Mouse (Mus musculus): ENCODE measurements around the gene Serp2. TPM values are rescaled to one million over a fixed set of nuclear protein-coding genes. Genes with fewer than 3 reads are reported as not detected.
A peak's percentile ranks its signal among the peaks of the same experiment; 100 is the strongest.

Gene Serp2
- polyA plus RNA-seq, 1 experiment from 2014 or later: 47.3 TPM

DNA sequence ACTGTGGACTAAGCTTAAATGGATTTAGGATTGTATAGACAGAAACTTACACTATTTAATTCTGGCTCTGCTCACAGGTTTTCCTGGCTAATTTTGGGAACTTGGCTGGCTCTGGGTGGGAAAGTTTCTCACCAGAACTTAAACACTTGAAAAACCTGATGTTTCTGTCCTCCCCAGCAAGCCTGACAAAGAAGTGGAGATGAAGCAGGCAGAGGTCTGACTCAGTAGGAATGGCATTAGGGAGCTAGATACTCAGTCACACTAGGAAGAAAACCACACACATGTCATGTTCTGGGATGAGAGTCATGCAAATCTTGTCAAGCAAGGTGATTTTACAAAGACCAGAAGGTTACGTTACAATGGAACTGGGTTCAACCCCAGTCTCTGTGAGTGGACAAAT, 21.6 kb downstream of the Serp2 start:
- Histone ChIP-seq H3K4me3 (ENCODE audit: low read depth, low read length) (no peak overlapping the region), H3K4me1 (ENCODE audit: control insufficient read depth, insufficient read depth, low read length) (peaks cover 4% of the 10 kb centered on the region), H3K4me2 (no peak overlapping the region), H3K27me3 (ENCODE audit: control insufficient read depth, insufficient read depth, low read length) (no peaks in the 10 kb centered on the region), H3K36me3 (ENCODE audit: control insufficient read depth, insufficient read depth, low read length) (no peaks in the 10 kb centered on the region), H3K9me3 (ENCODE audit: control insufficient read depth, low read length) (no peaks in the 10 kb centered on the region), H3K9ac (ENCODE audit: low read length) (no peak overlapping the region), H3K27ac (ENCODE audit: low read depth, low read length) (no peak overlapping the region)
- ATAC-seq (ENCODE audit: low FRiP score) (no peak), DNase-seq (ENCODE audit: low spot score, missing footprints) (no peak)
- WGBS: 98% methylated on average over 1 of the region's 1 CpGs

DNA sequence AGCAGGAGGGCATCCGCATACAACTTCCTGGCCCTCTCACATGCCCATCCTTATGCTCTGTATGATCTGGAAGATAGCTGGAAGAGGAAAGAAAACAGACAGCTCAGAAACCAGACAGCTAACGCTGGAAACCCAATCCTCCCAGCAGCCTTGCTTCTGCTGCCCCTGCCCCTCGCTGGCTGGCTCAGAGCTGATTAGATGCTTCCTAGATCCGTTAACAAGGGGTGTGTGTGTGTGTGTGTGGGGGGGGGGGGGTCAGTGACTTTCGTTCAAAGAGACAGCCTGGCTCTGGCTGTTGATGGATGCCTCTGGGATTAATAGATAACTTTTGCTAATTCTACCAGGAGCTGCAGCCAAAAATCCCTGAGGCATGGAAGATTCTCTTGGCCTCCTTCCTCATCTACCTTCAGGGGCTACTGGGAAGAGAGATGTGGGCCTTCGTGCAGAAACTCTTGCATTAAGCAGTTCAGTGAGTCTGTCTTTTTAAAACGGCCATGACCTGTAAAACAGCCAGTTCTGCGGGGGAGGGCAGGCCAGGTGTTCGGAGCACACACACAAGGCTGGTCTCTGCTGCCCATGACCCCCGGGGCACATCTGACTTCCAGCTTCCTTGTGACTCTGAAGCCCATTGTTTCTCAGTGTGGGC, 23.4 kb downstream of the Serp2 start:
- Histone ChIP-seq H3K27me3 (ENCODE audit: control insufficient read depth, insufficient read depth, low read length) (no peaks in the 10 kb centered on the region), H3K9ac (ENCODE audit: low read length) (peak overlapping the region; percentile 39), H3K4me3 (ENCODE audit: low read depth, low read length) (peak overlapping the region; percentile 8; the same call in 1 of the 2 replicates), H3K9me3 (ENCODE audit: control insufficient read depth, low read length) (no peaks in the 10 kb centered on the region), H3K4me2 (peak overlapping the region; percentile 41), H3K27ac (ENCODE audit: low read depth, low read length) (peak overlapping the region; percentile 41), H3K4me1 (ENCODE audit: control insufficient read depth, insufficient read depth, low read length) (peaks cover 4% of the 10 kb centered on the region), H3K36me3 (ENCODE audit: control insufficient read depth, insufficient read depth, low read length) (no peaks in the 10 kb centered on the region)
- no peak for DNase-seq (ENCODE audit: low spot score, missing footprints)
- peak; percentile 62 for ATAC-seq (ENCODE audit: low FRiP score)
- WGBS: 32% methylated on average over 10 of the region's 10 CpGs

DNA sequence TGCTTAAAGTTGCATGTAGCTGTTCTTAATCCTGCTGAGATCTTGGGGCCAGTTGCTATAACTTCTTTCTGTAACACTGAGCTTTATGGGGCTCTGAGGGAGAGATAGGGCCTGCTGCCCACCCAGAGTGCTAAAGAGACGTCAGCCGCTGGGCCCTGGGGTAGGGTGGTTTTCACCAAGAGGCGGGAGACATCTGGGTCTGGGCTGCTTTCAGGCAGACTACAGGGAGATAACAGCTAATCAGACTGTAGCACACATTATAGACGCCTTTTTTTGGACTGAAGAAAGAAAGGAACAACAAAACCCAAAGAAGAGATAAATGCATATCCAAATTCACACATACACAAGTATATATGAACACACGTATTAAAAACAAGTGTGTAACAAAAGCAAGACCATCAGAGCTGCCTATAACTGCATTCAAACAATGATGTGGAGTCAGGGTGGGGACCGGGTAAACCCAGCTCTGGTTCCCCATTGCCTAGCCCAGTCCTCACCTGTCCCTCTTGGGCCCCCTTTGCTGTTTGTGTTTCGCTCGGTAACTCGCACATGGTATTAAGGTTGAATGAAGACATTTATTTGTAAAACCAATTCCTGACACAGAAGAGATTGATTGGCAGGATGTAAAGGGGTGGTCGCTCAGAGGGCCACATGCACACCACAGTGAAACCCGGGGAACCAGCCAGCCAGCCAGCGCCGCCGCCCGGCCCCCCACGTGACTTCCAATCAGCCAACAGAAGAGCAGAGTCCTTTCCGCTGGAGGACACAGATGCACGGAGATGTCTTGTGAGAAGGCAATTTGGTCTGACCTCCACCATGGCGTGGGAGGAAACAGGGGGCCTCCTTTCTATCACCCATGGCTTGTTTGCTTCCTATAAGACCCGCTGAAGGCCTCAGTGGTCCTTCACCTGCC, 24.2 kb downstream of the Serp2 start:
- no peaks in the 10 kb centered on the region for H3K27me3 ChIP-seq (ENCODE audit: control insufficient read depth, insufficient read depth, low read length)
- H3K4me2 ChIP-seq: peak overlapping the region; percentile 41
- peaks cover 6% of the 10 kb centered on the region for H3K4me1 ChIP-seq (ENCODE audit: control insufficient read depth, insufficient read depth, low read length)
- H3K9me3 ChIP-seq (ENCODE audit: control insufficient read depth, low read length): no peaks in the 10 kb centered on the region
- H3K9ac ChIP-seq (ENCODE audit: low read length): peak overlapping the region; percentile 39
- 40% methylated on average over 20 of the region's 20 CpGs for WGBS
- ATAC-seq (ENCODE audit: low FRiP score) (peak; percentile 90), DNase-seq (ENCODE audit: low spot score, missing footprints) (peak; percentile 92)
- H3K36me3 ChIP-seq (ENCODE audit: control insufficient read depth, insufficient read depth, low read length): no peaks in the 10 kb centered on the region
- H3K27ac ChIP-seq (ENCODE audit: low read depth, low read length): peak overlapping the region; percentile 41
- H3K4me3 ChIP-seq (ENCODE audit: low read depth, low read length): peak overlapping the region; percentile 8; the same call in 1 of the 2 replicates

DNA sequence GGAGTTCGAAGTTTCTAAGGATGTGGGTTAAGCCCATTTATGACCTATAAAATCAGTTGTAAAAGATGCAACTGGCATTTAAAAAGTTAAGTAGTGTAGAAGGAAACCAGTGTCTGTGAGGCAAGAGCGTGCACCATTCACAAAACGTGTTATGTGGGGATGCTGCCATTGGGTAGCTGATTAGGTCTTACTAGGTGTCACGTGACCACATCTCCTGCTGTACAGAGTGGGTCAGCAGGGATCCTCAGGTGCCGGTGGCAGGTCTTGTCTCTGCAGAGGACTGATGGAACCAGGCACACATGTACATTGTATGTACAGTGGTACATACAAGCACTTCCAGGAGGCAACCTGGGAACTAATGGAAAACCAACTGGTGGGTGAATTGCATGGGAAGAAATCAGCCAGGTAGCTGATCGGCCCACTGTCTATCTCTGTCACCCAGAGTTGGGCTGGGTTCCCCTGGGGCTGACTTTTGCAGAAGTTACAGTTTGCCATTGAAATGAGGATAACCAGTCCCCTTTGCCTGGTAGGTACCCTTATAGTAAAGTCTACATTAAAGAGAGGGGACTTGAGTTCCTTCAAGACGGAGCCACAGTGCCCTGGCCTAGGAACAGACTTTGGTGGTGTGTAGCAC, 25.5 kb downstream of the Serp2 start:
- ATAC-seq (ENCODE audit: low FRiP score) (no peak), DNase-seq (ENCODE audit: low spot score, missing footprints) (no peak)
- Histone ChIP-seq H3K4me3 (ENCODE audit: low read depth, low read length) (no peak overlapping the region), H3K27ac (ENCODE audit: low read depth, low read length) (no peak overlapping the region), H3K9ac (ENCODE audit: low read length) (no peak overlapping the region), H3K27me3 (ENCODE audit: control insufficient read depth, insufficient read depth, low read length) (no peaks in the 10 kb centered on the region), H3K4me1 (ENCODE audit: control insufficient read depth, insufficient read depth, low read length) (peaks cover 6% of the 10 kb centered on the region), H3K4me2 (no peak overlapping the region), H3K9me3 (ENCODE audit: control insufficient read depth, low read length) (no peaks in the 10 kb centered on the region), H3K36me3 (ENCODE audit: control insufficient read depth, insufficient read depth, low read length) (no peaks in the 10 kb centered on the region)
- WGBS: 92% methylated on average over 7 of the region's 7 CpGs

DNA sequence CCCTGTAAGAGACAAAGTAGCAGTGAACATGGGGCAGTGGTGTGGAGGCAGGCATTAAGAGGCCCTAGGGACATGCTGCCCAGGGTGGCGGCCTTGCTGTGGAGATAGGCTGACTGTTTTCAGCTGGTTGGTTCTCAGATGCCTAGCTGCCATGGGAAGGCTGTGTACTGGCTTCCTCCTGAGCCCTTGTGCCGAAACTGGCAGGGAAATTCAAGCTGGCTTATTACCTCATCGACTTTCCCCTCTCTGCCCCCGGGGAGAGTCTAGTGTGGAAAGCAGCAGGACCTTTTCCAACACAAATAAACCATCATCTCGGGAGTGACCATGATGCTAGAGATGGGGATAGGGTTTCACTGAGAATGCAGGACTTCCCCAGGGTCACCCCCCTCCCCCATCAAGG, 28.0 kb downstream of the Serp2 start:
- 56% methylated on average over 5 of the region's 5 CpGs for WGBS
- DNase-seq (ENCODE audit: low spot score, missing footprints): no peak
- Histone ChIP-seq H3K9me3 (ENCODE audit: control insufficient read depth, low read length) (no peaks in the 10 kb centered on the region), H3K4me3 (ENCODE audit: low read depth, low read length) (no peak overlapping the region), H3K4me2 (no peak overlapping the region), H3K27ac (ENCODE audit: low read depth, low read length) (no peak overlapping the region), H3K27me3 (ENCODE audit: control insufficient read depth, insufficient read depth, low read length) (no peaks in the 10 kb centered on the region), H3K9ac (ENCODE audit: low read length) (no peak overlapping the region; the same call in 1 of the 2 replicates), H3K4me1 (ENCODE audit: control insufficient read depth, insufficient read depth, low read length) (peaks cover 5% of the 10 kb centered on the region), H3K36me3 (ENCODE audit: control insufficient read depth, insufficient read depth, low read length) (no peaks in the 10 kb centered on the region)
- ATAC-seq (ENCODE audit: low FRiP score): no peak

DNA sequence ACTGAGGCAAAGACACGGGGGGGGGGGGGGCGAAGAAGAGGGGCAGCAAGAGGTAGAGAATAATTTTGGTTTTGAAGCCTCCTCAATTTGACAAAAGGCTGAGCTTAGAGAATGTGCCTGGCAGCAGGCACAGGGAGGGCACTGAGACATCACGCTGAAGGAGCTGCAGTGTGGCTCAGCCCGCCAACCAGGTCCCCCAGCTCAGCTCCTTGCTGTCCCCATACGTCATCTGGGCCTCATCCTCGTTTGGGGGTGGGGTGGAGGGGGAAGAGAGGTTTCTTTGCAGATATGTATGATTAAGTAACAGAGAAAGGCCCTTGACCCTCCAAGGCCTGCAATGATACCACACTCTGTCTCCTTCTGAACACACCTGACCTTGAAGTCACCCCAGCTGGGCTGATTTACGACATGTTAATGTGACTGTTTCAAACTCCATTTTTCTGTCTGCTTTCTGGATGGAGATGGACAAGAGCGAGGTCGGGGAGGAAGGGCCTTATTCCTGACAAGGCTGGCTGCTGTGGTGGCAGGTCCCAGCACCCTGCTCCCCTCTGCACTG, 28.9 kb downstream of the Serp2 start:
- 0 out of 2 replicates have a peak, but pooled peaks cover 2% of the 10 kb centered on the region for H3K4me1 ChIP-seq (ENCODE audit: control insufficient read depth, insufficient read depth, low read length)
- no peaks in the 10 kb centered on the region for H3K9me3 ChIP-seq (ENCODE audit: control insufficient read depth, low read length)
- H3K27ac ChIP-seq (ENCODE audit: low read depth, low read length): no peak overlapping the region
- H3K4me2 ChIP-seq: no peak overlapping the region
- ATAC-seq (ENCODE audit: low FRiP score): no peak
- 79% methylated on average over 9 of the region's 9 CpGs for WGBS
- H3K4me3 ChIP-seq (ENCODE audit: low read depth, low read length): no peak overlapping the region
- H3K9ac ChIP-seq (ENCODE audit: low read length): no peak overlapping the region
- H3K27me3 ChIP-seq (ENCODE audit: control insufficient read depth, insufficient read depth, low read length): no peaks in the 10 kb centered on the region
- no peaks in the 10 kb centered on the region for H3K36me3 ChIP-seq (ENCODE audit: control insufficient read depth, insufficient read depth, low read length)
- no peak for DNase-seq (ENCODE audit: low spot score, missing footprints)

DNA sequence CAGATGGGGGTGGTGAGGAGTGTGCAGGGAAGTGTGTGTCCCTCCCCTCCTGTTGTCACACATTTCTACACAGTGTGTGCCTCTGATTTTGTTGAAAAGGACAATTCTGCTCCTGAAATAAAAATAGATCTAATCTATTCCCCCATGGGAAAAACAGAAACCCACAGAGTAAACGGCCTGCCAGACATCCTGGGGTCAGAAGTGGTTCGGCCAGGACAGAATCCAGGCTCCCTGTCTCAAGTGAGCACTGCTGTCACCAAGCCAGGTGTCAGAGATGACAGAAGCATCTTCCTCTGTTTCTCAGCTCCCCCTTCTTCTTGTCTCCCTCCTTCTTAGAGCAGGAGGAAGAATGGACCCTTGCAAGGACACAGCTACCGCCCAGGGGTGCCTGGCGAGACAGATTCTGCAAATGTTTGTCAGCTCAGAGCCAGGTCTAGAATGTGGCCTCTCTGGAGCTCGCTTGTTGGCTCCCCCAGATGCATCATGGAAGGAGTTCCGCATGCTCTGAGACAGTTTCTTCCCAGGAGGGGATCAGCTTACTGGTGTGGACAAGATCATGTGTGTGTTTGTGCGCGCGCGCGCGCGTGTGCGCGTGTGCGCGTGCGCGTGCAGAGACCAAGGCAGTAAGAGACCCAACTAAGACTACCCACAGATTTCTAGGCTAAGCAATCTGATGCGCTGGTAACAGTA, 29.5 kb downstream of the Serp2 start:
- ATAC-seq (ENCODE audit: low FRiP score) (no peak), DNase-seq (ENCODE audit: low spot score, missing footprints) (no peak)
- H3K36me3 ChIP-seq (ENCODE audit: control insufficient read depth, insufficient read depth, low read length): no peaks in the 10 kb centered on the region
- no peak overlapping the region for H3K27ac ChIP-seq (ENCODE audit: low read depth, low read length)
- no peaks in the 10 kb centered on the region for H3K27me3 ChIP-seq (ENCODE audit: control insufficient read depth, insufficient read depth, low read length)
- H3K4me1 ChIP-seq (ENCODE audit: control insufficient read depth, insufficient read depth, low read length): 0 out of 2 replicates have a peak, but pooled peaks cover 2% of the 10 kb centered on the region
- no peak overlapping the region for H3K4me3 ChIP-seq (ENCODE audit: low read depth, low read length)
- H3K9ac ChIP-seq (ENCODE audit: low read length): no peak overlapping the region
- H3K9me3 ChIP-seq (ENCODE audit: control insufficient read depth, low read length): no peaks in the 10 kb centered on the region
- no peak overlapping the region for H3K4me2 ChIP-seq
- WGBS: 93% methylated on average over 20 of the region's 20 CpGs

DNA sequence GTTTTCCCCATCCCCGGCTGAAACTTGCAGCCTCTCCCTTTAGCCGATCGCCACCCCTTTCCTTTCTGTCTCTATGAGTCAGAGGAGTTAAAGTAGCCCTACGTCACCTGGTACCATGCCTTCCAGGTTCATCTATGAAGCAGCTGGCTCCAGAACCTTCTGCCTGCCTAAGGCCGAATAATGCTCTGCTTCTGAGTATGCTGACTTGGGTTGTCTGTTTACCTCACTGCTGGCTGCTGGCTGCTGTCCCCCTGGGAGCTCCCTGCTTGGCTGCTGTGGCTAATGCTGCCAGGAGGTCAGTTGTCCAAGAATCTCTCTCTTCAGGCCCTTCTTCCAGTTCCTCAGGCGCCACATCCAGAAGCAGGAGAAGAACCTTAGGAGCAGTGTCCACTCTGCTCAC, 30.2 kb downstream of the Serp2 start:
- H3K4me3 ChIP-seq (ENCODE audit: low read depth, low read length): no peak overlapping the region
- no peak overlapping the region for H3K9ac ChIP-seq (ENCODE audit: low read length)
- no peaks in the 10 kb centered on the region for H3K27me3 ChIP-seq (ENCODE audit: control insufficient read depth, insufficient read depth, low read length)
- 88% methylated on average over 6 of the region's 6 CpGs for WGBS
- H3K27ac ChIP-seq (ENCODE audit: low read depth, low read length): no peak overlapping the region
- DNase-seq (ENCODE audit: low spot score, missing footprints) (no peak), ATAC-seq (ENCODE audit: low FRiP score) (no peak)
- 0 out of 2 replicates have a peak, but pooled peaks cover 2% of the 10 kb centered on the region for H3K4me1 ChIP-seq (ENCODE audit: control insufficient read depth, insufficient read depth, low read length)
- no peaks in the 10 kb centered on the region for H3K36me3 ChIP-seq (ENCODE audit: control insufficient read depth, insufficient read depth, low read length)
- no peak overlapping the region for H3K4me2 ChIP-seq
- no peaks in the 10 kb centered on the region for H3K9me3 ChIP-seq (ENCODE audit: control insufficient read depth, low read length)

All from midbrain, embryonic 11.5 days (tissue).